Mouse (Mus musculus): ENCODE results near the gene Plpp3. TPM values are rescaled to one million over a fixed set of nuclear protein-coding genes. Genes with fewer than 3 reads are reported as not detected.
A peak's percentile ranks its signal among the peaks of the same experiment; 100 is the strongest.

Gene Plpp3
- polyA plus RNA-seq, 1 experiment = 48.5 TPM

DNA sequence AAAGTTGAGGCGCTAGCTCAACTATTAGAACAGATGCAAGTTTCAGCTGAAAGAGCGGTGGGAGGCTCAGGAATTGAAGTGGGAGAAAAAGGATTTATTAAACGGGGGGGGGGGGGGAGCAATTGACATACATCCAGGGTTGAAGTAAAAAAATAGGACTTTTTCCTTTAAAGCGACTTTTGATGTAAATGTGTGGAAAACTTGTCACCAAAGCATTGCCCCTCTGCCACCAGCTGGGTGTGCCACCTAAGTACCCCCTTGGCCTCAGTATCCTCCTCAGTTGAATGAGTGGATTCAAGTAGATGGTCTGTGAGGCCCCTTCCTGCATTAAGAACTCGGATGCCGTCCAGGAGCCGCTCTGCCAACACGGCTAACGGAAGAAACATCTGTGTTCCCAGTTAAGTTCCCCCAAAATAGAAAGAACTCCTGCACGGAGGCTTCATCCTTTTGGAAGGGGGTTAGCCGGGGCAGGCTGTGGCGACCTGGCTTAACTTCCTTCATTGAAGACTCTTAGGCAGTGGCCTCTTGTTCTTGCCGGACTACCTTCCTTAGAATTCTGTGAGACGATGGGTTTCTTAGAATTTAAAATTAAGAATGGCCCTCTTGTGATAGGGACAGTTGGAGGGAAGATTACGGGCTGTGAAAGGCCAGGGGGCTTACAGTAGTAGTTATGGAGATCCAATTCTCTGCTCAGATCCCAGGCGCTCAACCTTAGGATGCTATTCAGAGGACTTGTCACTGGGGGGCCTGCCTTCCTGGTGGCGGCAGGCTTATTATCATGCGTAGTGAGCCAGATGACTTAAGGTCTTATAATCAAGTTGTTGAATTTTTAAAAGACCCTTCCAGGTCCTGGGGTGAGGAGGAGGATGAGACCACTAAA is 1.7 kb downstream of the Plpp3 start:
- Histone ChIP-seq H3K27me3 (ENCODE audit: control insufficient read depth, insufficient read depth, low read length) (no peaks in the 10 kb centered on the region), H3K4me3 (ENCODE audit: low read depth, low read length) (peak overlapping the region; percentile 90), H3K4me1 (ENCODE audit: control insufficient read depth, insufficient read depth, insufficient read length, low read length) (peaks cover 4% of the 10 kb centered on the region; the same call in 1 of the 2 replicates), H3K36me3 (ENCODE audit: control insufficient read depth, insufficient read depth, low read length) (0 out of 2 replicates have a peak, but pooled peaks cover 2% of the 10 kb centered on the region), H3K27ac (ENCODE audit: insufficient read depth, low read depth, low read length) (peak overlapping the region; percentile 50; the same call in 1 of the 2 replicates)
- TF ChIP-seq POLR2A (IDR thresholded peaks at IDR 0.05; ENCODE audit: low read depth, low read length) = no peak
- TF ChIP-seq CTCF (IDR thresholded peaks at IDR 0.05; ENCODE audit: extremely low read depth, insufficient read length, insufficient replicate concordance, low read depth, low read length) = no peak
- 36% methylated on average over 18 of the region's 18 CpGs for whole genome bisulfite sequencing

DNA sequence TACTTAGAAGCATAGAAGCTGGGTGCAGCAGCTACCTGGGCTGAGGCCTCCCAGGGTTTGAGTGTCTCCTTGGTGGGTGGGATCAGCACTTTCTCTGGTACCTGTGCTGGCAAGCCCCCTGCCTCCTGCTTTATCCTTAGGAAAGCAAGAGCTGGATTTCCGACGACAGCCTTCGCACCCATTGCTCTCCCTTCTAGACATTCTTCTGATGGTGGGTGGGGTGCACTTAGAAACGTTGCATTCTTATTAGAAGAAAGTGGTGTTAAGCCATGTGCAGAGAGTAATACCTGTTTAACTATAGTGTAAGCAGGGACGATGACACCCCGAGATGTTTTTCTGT is 2.4 kb downstream of the Plpp3 start:
- TF ChIP-seq POLR2A (IDR thresholded peaks at IDR 0.05; ENCODE audit: low read depth, low read length) (no peak), CTCF (IDR thresholded peaks at IDR 0.05; ENCODE audit: extremely low read depth, insufficient read length, insufficient replicate concordance, low read depth, low read length) (no peak)
- peak overlapping the region; percentile 21; the same call in 1 of the 2 replicates for H3K27ac ChIP-seq (ENCODE audit: insufficient read depth, low read depth, low read length)
- 0 out of 2 replicates have a peak, but pooled peaks cover 2% of the 10 kb centered on the region for H3K36me3 ChIP-seq (ENCODE audit: control insufficient read depth, insufficient read depth, low read length)
- WGBS = 51% methylated on average over 6 of the region's 6 CpGs
- H3K27me3 ChIP-seq (ENCODE audit: control insufficient read depth, insufficient read depth, low read length) = no peaks in the 10 kb centered on the region
- H3K4me1 ChIP-seq (ENCODE audit: control insufficient read depth, insufficient read depth, insufficient read length, low read length) = peaks cover 5% of the 10 kb centered on the region; the same call in 1 of the 2 replicates
- peak overlapping the region; percentile 90 for H3K4me3 ChIP-seq (ENCODE audit: low read depth, low read length)

DNA sequence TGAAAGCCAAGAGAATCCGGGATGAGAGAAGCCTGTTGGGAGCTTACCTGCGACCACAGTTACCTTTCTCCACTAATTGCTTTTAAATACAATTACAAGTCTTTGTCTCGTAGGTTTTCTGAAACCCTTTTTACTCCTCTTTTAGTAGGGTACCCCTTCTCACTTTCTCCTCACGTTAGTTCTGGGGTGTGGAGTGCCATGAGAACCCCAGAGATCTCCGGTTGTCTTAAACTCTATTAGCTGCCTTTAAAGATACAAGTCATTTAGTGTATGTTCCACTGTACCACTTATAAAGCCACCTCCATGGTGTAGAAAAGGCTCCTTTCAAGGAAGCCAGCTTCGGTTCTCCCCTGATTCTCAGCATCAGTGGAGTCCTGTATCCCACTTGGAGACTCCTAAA is 3.3 kb downstream of the Plpp3 start:
- Histone ChIP-seq H3K27ac (ENCODE audit: insufficient read depth, low read depth, low read length) (no peak overlapping the region; the same call in 1 of the 2 replicates), H3K36me3 (ENCODE audit: control insufficient read depth, insufficient read depth, low read length) (0 out of 2 replicates have a peak, but pooled peaks cover 2% of the 10 kb centered on the region), H3K4me3 (ENCODE audit: low read depth, low read length) (peak overlapping the region; percentile 11; the same call in 1 of the 2 replicates), H3K4me1 (ENCODE audit: control insufficient read depth, insufficient read depth, insufficient read length, low read length) (peaks cover 5% of the 10 kb centered on the region; the same call in 1 of the 2 replicates), H3K27me3 (ENCODE audit: control insufficient read depth, insufficient read depth, low read length) (no peaks in the 10 kb centered on the region)
- 87% methylated on average over 6 of the region's 6 CpGs for WGBS
- no peak for TF ChIP-seq POLR2A (IDR thresholded peaks at IDR 0.05; ENCODE audit: low read depth, low read length)
- no peak for TF ChIP-seq CTCF (IDR thresholded peaks at IDR 0.05; ENCODE audit: extremely low read depth, insufficient read length, insufficient replicate concordance, low read depth, low read length)

DNA sequence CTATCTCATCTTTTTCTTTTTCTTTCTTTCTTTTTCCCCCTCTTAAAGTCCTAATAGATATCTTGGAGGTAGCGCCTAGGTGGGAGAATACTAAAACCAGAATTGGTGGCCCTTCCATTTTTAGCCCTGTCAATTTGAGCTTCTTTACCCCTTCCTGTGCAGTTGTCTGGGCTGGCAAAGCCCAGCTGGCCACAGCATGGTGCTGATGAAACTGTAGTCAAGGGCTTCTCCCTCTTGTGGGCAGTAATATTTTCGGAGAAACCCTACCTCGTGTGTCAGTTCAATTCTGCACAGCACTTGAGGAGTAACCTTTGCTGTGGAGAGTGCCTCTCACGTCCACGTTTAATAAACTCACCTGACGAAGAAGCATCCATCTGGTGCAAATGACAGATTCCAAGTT is 4.9 kb downstream of the Plpp3 start:
- WGBS = 79% methylated on average over 6 of the region's 6 CpGs
- TF ChIP-seq POLR2A (IDR thresholded peaks at IDR 0.05; ENCODE audit: low read depth, low read length) (no peak), CTCF (IDR thresholded peaks at IDR 0.05; ENCODE audit: extremely low read depth, insufficient read length, insufficient replicate concordance, low read depth, low read length) (no peak)
- Histone ChIP-seq H3K27ac (ENCODE audit: insufficient read depth, low read depth, low read length) (no peak overlapping the region), H3K4me3 (ENCODE audit: low read depth, low read length) (no peak overlapping the region), H3K4me1 (ENCODE audit: control insufficient read depth, insufficient read depth, insufficient read length, low read length) (peaks cover 5% of the 10 kb centered on the region; the same call in 1 of the 2 replicates), H3K27me3 (ENCODE audit: control insufficient read depth, insufficient read depth, low read length) (no peaks in the 10 kb centered on the region), H3K36me3 (ENCODE audit: control insufficient read depth, insufficient read depth, low read length) (0 out of 2 replicates have a peak, but pooled peaks cover 2% of the 10 kb centered on the region)

DNA sequence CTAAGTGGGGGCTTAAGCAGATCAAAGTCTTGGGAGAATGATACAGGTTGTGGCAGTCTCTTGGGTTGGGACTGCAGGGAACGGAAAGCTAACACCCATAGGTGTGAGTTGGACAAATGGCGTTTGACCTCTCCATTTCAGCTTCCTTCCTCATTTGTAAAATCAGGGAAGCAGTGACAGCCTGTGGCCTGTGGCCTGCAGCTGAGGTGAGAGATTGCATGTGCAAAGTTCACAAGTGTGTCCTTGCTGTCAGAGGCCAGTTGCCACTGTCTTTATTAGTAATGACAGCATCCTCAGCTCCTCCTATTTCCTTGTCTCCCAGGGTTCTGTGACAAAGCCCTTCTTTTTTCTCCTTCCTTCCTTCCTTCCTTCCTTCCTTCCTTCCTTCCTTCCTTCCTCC is 5.5 kb downstream of the Plpp3 start:
- Histone ChIP-seq H3K4me1 (ENCODE audit: control insufficient read depth, insufficient read depth, insufficient read length, low read length) (peaks cover 5% of the 10 kb centered on the region; the same call in 1 of the 2 replicates), H3K27ac (ENCODE audit: insufficient read depth, low read depth, low read length) (0 out of 2 replicates have a peak overlapping the region, but pooled peaks have one; percentile 12), H3K36me3 (ENCODE audit: control insufficient read depth, insufficient read depth, low read length) (0 out of 2 replicates have a peak, but pooled peaks cover 2% of the 10 kb centered on the region), H3K27me3 (ENCODE audit: control insufficient read depth, insufficient read depth, low read length) (no peaks in the 10 kb centered on the region), H3K4me3 (ENCODE audit: low read depth, low read length) (no peak overlapping the region)
- 21% methylated on average over 2 of the region's 2 CpGs for WGBS
- no peak for TF ChIP-seq CTCF (IDR thresholded peaks at IDR 0.05; ENCODE audit: extremely low read depth, insufficient read length, insufficient replicate concordance, low read depth, low read length)
- TF ChIP-seq POLR2A (IDR thresholded peaks at IDR 0.05; ENCODE audit: low read depth, low read length) = no peak

DNA sequence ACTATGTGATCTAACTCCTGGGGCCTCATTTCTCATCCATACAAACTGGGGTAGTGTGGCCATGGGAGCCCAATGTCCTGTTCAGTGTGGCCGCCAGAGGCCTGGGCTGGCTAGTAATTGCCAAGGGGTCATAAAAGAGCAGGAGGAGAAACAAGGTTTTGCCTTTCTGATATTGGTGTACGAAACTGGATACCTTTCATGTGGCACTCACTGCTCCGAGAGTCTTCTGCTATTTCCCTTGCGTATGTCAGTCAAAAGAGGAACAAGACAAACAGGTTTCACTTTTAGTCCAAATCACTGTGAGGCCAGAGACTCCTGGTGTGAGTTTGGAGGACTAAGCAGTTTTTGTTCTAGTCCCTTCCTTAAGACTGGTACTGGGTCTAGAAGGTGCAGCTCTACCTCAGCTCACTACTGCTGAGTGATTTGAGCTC is 6.8 kb downstream of the Plpp3 start:
- peaks cover 5% of the 10 kb centered on the region; the same call in 1 of the 2 replicates for H3K4me1 ChIP-seq (ENCODE audit: control insufficient read depth, insufficient read depth, insufficient read length, low read length)
- TF ChIP-seq CTCF (IDR thresholded peaks at IDR 0.05; ENCODE audit: extremely low read depth, insufficient read length, insufficient replicate concordance, low read depth, low read length) (no peak), POLR2A (IDR thresholded peaks at IDR 0.05; ENCODE audit: low read depth, low read length) (no peak)

DNA sequence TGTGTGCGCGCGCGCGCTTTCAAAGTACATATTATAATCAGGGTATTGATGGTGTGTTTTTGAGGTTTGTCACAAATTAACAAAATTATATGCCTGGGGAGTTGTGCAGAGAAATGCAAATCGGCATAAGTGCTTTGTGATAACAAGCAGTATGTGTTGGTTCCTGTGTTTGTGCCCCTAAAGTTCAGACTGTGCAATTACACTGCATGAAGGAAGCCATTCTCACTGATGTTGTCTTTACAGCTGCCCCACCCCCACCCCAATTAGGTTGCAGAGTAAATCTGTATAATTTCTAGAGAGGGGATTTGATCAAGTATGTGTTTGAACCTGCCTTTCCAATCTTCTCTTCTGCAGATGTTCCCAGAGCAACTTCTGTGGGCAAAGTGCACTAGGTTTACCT is 7.8 kb downstream of the Plpp3 start:
- TF ChIP-seq CTCF (IDR thresholded peaks at IDR 0.05; ENCODE audit: extremely low read depth, insufficient read length, insufficient replicate concordance, low read depth, low read length) (no peak), POLR2A (IDR thresholded peaks at IDR 0.05; ENCODE audit: low read depth, low read length) (no peak)
- 0 out of 2 replicates have a peak, but pooled peaks cover 2% of the 10 kb centered on the region for H3K36me3 ChIP-seq (ENCODE audit: control insufficient read depth, insufficient read depth, low read length)
- peaks cover 7% of the 10 kb centered on the region; the same call in 1 of the 2 replicates for H3K4me1 ChIP-seq (ENCODE audit: control insufficient read depth, insufficient read depth, insufficient read length, low read length)
- no peaks in the 10 kb centered on the region for H3K27me3 ChIP-seq (ENCODE audit: control insufficient read depth, insufficient read depth, low read length)
- WGBS = 87% methylated on average over 6 of the region's 6 CpGs
- H3K4me3 ChIP-seq (ENCODE audit: low read depth, low read length) = no peak overlapping the region
- no peak overlapping the region for H3K27ac ChIP-seq (ENCODE audit: insufficient read depth, low read depth, low read length)

More for the DNA sequence above, 6.8 kb downstream of the Plpp3 start:
- no peaks in the 10 kb centered on the region for H3K27me3 ChIP-seq (ENCODE audit: control insufficient read depth, insufficient read depth, low read length)
- peak overlapping the region; percentile 62; the same call in 1 of the 2 replicates for H3K27ac ChIP-seq (ENCODE audit: insufficient read depth, low read depth, low read length)
- peak overlapping the region; percentile 9; the same call in 1 of the 2 replicates for H3K4me3 ChIP-seq (ENCODE audit: low read depth, low read length)
- 51% methylated on average over 4 of the region's 4 CpGs for WGBS
- H3K36me3 ChIP-seq (ENCODE audit: control insufficient read depth, insufficient read depth, low read length) = 0 out of 2 replicates have a peak, but pooled peaks cover 2% of the 10 kb centered on the region

All from small intestine, adult 2 months (tissue).